Mouse (Mus musculus): Measurements from ENCODE around the gene Arid2. TPM values are rescaled to one million over a fixed set of nuclear protein-coding genes. Genes with fewer than 3 reads are reported as not detected.
"Not testable (repeated sequence)": the region's sequence is repeated elsewhere in the genome, so short reads cannot be mapped to it uniquely, and the experiment has no call there.

Gene Arid2
- polyA plus RNA-seq, 1 experiment from 2014 or later: 7.3 TPM

- no peaks in the 10 kb centered on the region for H3K9me3 ChIP-seq (ENCODE audit: control insufficient read depth, low read length)
- H3K4me2 ChIP-seq (replicated peaks; ENCODE audit: low read depth): no peak overlapping the region
- H3K4me1 ChIP-seq (replicated peaks; ENCODE audit: control insufficient read depth, insufficient read depth): no peaks in the 10 kb centered on the region
- no peak overlapping the region for H3K27ac ChIP-seq (replicated peaks)
- WGBS: 89% methylated on average over 9 of the region's 9 CpGs
- DNase-seq (ENCODE audit: low spot score) (no peak), ATAC-seq (ENCODE audit: low FRiP score, low TSS enrichment) (no peak)
- no peak for TF ChIP-seq CTCF (IDR thresholded peaks at IDR 0.05; ENCODE audit: low read depth)
- no peak for TF ChIP-seq EP300 (optimal IDR thresholded peaks at IDR 0.05)
- H3K9ac ChIP-seq (ENCODE audit: low read length): no peak overlapping the region
- H3K27me3 ChIP-seq (ENCODE audit: control insufficient read depth, insufficient read depth, low read length): no peaks in the 10 kb centered on the region
- peaks cover 3% of the 10 kb centered on the region; the same call in 1 of the 2 replicates for H3K36me3 ChIP-seq (ENCODE audit: control insufficient read depth, insufficient read depth, low read length)
- no peak overlapping the region for H3K4me3 ChIP-seq (ENCODE audit: low read depth, low read length)
Observed at GRCm38 (mm10) chr15:96297623-96298188, 10.4 kb downstream of the Arid2 start.

DNA sequence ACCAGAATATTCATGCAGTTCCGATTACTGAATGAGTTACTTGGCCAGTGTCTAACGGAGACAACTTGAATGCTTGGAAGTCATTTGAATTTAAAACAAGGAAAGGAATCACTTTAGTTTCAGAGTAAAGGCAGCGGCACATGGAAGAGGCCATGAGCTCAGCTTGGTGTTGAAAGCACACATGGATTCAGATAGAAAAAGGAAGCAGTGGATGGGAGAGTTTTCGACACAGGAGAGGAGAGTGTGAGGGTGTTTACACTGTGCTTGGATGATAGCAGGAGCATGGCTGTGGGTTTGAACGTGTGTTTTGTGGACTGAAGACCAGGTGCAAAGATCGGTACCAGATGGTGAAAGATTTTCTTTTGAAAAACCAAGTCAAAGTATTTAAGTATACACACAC is 22.0 kb downstream of the Arid2 start:
- Histone ChIP-seq H3K9me3 (ENCODE audit: control insufficient read depth, low read length) (no peaks in the 10 kb centered on the region), H3K4me2 (replicated peaks; ENCODE audit: low read depth) (no peak overlapping the region), H3K4me3 (ENCODE audit: low read depth, low read length) (no peak overlapping the region), H3K9ac (ENCODE audit: low read length) (no peak overlapping the region), H3K4me1 (replicated peaks; ENCODE audit: control insufficient read depth, insufficient read depth) (no peaks in the 10 kb centered on the region), H3K27me3 (ENCODE audit: control insufficient read depth, insufficient read depth, low read length) (no peaks in the 10 kb centered on the region), H3K36me3 (ENCODE audit: control insufficient read depth, insufficient read depth, low read length) (0 out of 2 replicates have a peak, but pooled peaks cover 3% of the 10 kb centered on the region), H3K27ac (replicated peaks) (no peak overlapping the region)
- 63% methylated on average over 6 of the region's 6 CpGs for WGBS
- DNase-seq (ENCODE audit: low spot score) (no peak), ATAC-seq (ENCODE audit: low FRiP score, low TSS enrichment) (no peak)
- TF ChIP-seq EP300 (optimal IDR thresholded peaks at IDR 0.05): no peak
- TF ChIP-seq CTCF (IDR thresholded peaks at IDR 0.05; ENCODE audit: low read depth): no peak

GRCm38 (mm10) chr15:96312902-96313301 is 25.6 kb downstream of the Arid2 start:
- WGBS: 89% methylated on average over 1 of the region's 1 CpGs
- no peaks in the 10 kb centered on the region for H3K36me3 ChIP-seq (ENCODE audit: control insufficient read depth, insufficient read depth, low read length)
- H3K4me1 ChIP-seq (replicated peaks; ENCODE audit: control insufficient read depth, insufficient read depth): no peaks in the 10 kb centered on the region
- H3K9me3 ChIP-seq (ENCODE audit: control insufficient read depth, low read length): no peaks in the 10 kb centered on the region
- H3K4me2 ChIP-seq (replicated peaks; ENCODE audit: low read depth): no peak overlapping the region
- DNase-seq (ENCODE audit: low spot score) (no peak), ATAC-seq (ENCODE audit: low FRiP score, low TSS enrichment) (no peak)
- no peak overlapping the region for H3K27ac ChIP-seq (replicated peaks)
- no peak for TF ChIP-seq CTCF (IDR thresholded peaks at IDR 0.05; ENCODE audit: low read depth)
- no peak for TF ChIP-seq EP300 (optimal IDR thresholded peaks at IDR 0.05)
- H3K4me3 ChIP-seq (ENCODE audit: low read depth, low read length): no peak overlapping the region
- H3K27me3 ChIP-seq (ENCODE audit: control insufficient read depth, insufficient read depth, low read length): no peaks in the 10 kb centered on the region
- H3K9ac ChIP-seq (ENCODE audit: low read length): no peak overlapping the region

DNA sequence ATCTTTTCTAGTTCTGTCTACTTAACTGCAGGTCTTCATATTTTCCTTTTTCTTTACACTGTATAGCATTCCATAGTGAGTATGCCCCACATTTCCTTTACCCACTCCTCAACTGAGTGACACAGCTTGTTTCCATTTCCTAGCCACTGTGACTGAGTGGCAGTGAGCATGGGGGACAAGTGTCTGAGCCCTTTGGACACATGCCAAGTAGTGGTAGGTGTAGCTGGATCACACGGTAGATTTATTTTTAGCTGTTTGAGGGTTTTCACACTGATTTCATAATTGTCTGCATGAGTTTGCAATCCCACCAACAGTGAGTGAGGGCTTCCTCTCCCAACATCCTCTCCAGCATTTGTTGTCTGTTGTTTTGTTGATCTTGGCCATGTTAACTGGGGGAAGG is 28.3 kb downstream of the Arid2 start:
- Histone ChIP-seq H3K27me3 (ENCODE audit: control insufficient read depth, insufficient read depth, low read length) (no peaks in the 10 kb centered on the region), H3K4me2 (replicated peaks; ENCODE audit: low read depth) (no peak overlapping the region), H3K9me3 (ENCODE audit: control insufficient read depth, low read length) (no peaks in the 10 kb centered on the region), H3K9ac (ENCODE audit: low read length) (no peak overlapping the region), H3K4me1 (replicated peaks; ENCODE audit: control insufficient read depth, insufficient read depth) (no peaks in the 10 kb centered on the region), H3K4me3 (ENCODE audit: low read depth, low read length) (no peak overlapping the region), H3K27ac (replicated peaks) (no peak overlapping the region), H3K36me3 (ENCODE audit: control insufficient read depth, insufficient read depth, low read length) (no peaks in the 10 kb centered on the region)
- DNase-seq (ENCODE audit: low spot score) (no peak), ATAC-seq (ENCODE audit: low FRiP score, low TSS enrichment) (no peak)
- WGBS: 30% methylated on average over 1 of the region's 1 CpGs
- TF ChIP-seq EP300 (optimal IDR thresholded peaks at IDR 0.05) (no peak), CTCF (IDR thresholded peaks at IDR 0.05; ENCODE audit: low read depth) (no peak)

- H3K36me3 ChIP-seq (ENCODE audit: control insufficient read depth, insufficient read depth, low read length): no peaks in the 10 kb centered on the region
- no peak overlapping the region for H3K4me3 ChIP-seq (ENCODE audit: low read depth, low read length)
- no peaks in the 10 kb centered on the region for H3K4me1 ChIP-seq (replicated peaks; ENCODE audit: control insufficient read depth, insufficient read depth)
- no peaks in the 10 kb centered on the region for H3K9me3 ChIP-seq (ENCODE audit: control insufficient read depth, low read length)
- TF ChIP-seq CTCF (IDR thresholded peaks at IDR 0.05; ENCODE audit: low read depth) (no peak), EP300 (optimal IDR thresholded peaks at IDR 0.05) (no peak)
- H3K9ac ChIP-seq (ENCODE audit: low read length): no peak overlapping the region
- H3K4me2 ChIP-seq (replicated peaks; ENCODE audit: low read depth): no peak overlapping the region
- DNase-seq (ENCODE audit: low spot score): no peak
- no peaks in the 10 kb centered on the region for H3K27me3 ChIP-seq (ENCODE audit: control insufficient read depth, insufficient read depth, low read length)
- no peak overlapping the region for H3K27ac ChIP-seq (replicated peaks)
- 78% methylated on average over 8 of the region's 8 CpGs for WGBS
- ATAC-seq (ENCODE audit: low FRiP score, low TSS enrichment): no peak
Observed at GRCm38 (mm10) chr15:96319335-96319734, 32.0 kb downstream of the Arid2 start.

- ATAC-seq (ENCODE audit: low FRiP score, low TSS enrichment): no peak
- WGBS: 86% methylated on average over 7 of the region's 7 CpGs
- no peaks in the 10 kb centered on the region for H3K4me1 ChIP-seq (replicated peaks; ENCODE audit: control insufficient read depth, insufficient read depth)
- TF ChIP-seq EP300 (optimal IDR thresholded peaks at IDR 0.05) (no peak), CTCF (IDR thresholded peaks at IDR 0.05; ENCODE audit: low read depth) (no peak)
- H3K9ac ChIP-seq (ENCODE audit: low read length): no peak overlapping the region
- no peaks in the 10 kb centered on the region for H3K36me3 ChIP-seq (ENCODE audit: control insufficient read depth, insufficient read depth, low read length)
- no peak overlapping the region for H3K4me2 ChIP-seq (replicated peaks; ENCODE audit: low read depth)
- no peak overlapping the region for H3K4me3 ChIP-seq (ENCODE audit: low read depth, low read length)
- H3K27ac ChIP-seq (replicated peaks): no peak overlapping the region
- H3K27me3 ChIP-seq (ENCODE audit: control insufficient read depth, insufficient read depth, low read length): no peaks in the 10 kb centered on the region
- no peaks in the 10 kb centered on the region for H3K9me3 ChIP-seq (ENCODE audit: control insufficient read depth, low read length)
- no peak for DNase-seq (ENCODE audit: low spot score)
Observed at GRCm38 (mm10) chr15:96325726-96326328, 38.5 kb downstream of the Arid2 start.

DNA sequence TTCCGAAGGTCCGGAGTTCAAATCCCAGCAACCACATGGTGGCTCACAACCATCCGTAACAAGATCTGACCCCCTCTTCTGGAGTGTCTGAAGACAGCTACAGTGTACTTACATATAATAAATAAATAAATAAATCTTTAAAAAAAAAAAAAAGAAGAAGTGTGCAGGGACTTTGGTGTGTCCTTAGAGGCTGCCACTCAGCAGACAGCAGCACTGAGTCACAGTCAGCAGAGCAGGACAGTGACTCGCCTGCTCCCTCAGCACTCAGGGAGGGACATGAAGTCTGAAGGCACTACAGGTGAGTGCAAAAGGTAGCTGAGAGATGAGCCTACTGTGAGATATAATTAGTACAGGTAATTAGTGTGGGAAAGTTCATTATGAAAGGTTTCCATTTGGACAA is 41.4 kb downstream of the Arid2 start:
- H3K27me3 ChIP-seq (ENCODE audit: control insufficient read depth, insufficient read depth, low read length); H3K9me3 ChIP-seq (ENCODE audit: control insufficient read depth, low read length); H3K4me2 ChIP-seq (replicated peaks; ENCODE audit: low read depth); ATAC-seq (ENCODE audit: low FRiP score, low TSS enrichment); H3K4me3 ChIP-seq (ENCODE audit: low read depth, low read length); H3K9ac ChIP-seq (ENCODE audit: low read length); H3K4me1 ChIP-seq (replicated peaks; ENCODE audit: control insufficient read depth, insufficient read depth); DNase-seq (ENCODE audit: low spot score); H3K27ac ChIP-seq (replicated peaks); H3K36me3 ChIP-seq (ENCODE audit: control insufficient read depth, insufficient read depth, low read length): not testable (repeated sequence)
- 94% methylated on average over 3 of the region's 4 CpGs for WGBS

Data from stomach, postnatal 0 days (tissue).